Mouse (Mus musculus): Measurements from ENCODE around the gene Ccdc136. TPM values are rescaled to one million over a fixed set of nuclear protein-coding genes. Genes with fewer than 3 reads are reported as not detected.

Gene Ccdc136
- polyA plus RNA-seq, 1 experiment from 2014 or later: 5.6 TPM

DNA sequence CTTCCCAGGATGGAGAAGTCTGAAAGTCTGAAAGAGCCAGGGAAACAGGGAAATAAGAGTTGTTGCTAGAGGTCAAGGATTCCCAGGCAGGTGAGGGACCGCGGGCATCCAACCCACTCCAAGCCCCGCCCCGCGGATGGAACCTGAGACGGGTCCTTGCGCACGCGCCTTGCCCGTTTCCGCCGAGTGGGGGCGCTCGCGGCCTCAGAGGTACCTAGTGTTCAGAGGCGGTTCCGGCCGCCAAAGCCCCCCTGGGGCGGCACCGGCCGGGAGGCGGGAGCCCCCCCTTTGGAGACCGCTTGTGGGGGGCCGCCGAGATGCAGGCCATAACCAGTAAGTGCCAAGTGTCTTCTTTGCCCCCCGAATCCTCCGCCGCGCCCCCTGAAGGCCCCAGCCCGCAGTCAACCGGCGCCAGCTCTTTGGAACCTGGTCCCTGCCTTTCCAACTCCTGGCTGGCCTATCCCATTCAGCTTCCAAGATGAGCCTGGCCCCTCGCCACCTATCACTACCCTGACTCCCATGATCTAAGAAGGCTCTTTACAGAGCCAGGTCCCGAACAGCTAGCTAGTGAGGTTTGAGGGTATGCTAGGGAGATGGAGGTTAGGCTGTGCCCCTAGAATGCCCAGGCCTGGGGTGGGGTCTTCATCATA lies 6.7 kb downstream of the Ccdc136 start:
- DNase-seq (ENCODE audit: low spot score): peak; percentile 43
- Histone ChIP-seq H3K4me3 (ENCODE audit: low read depth, low read length) (no peak overlapping the region), H3K36me3 (ENCODE audit: control insufficient read depth, insufficient read depth, low read length) (no peaks in the 10 kb centered on the region), H3K4me2 (peak overlapping the region; percentile 48), H3K27me3 (replicated peaks; ENCODE audit: control insufficient read depth, insufficient read depth, low read length) (peaks cover 29% of the 10 kb centered on the region), H3K9me3 (ENCODE audit: control insufficient read depth, low read length) (no peaks in the 10 kb centered on the region), H3K4me1 (replicated peaks; ENCODE audit: control insufficient read depth, insufficient read depth, low read length) (0 out of 2 replicates have a peak, but pooled peaks cover 2% of the 10 kb centered on the region), H3K27ac (ENCODE audit: low read depth, low read length) (no peak overlapping the region), H3K9ac (ENCODE audit: low read depth, low read length) (no peak overlapping the region)
- WGBS: 9% methylated on average over 34 of the region's 34 CpGs
- ATAC-seq (replicated peaks; ENCODE audit: low FRiP score): no peak

DNA sequence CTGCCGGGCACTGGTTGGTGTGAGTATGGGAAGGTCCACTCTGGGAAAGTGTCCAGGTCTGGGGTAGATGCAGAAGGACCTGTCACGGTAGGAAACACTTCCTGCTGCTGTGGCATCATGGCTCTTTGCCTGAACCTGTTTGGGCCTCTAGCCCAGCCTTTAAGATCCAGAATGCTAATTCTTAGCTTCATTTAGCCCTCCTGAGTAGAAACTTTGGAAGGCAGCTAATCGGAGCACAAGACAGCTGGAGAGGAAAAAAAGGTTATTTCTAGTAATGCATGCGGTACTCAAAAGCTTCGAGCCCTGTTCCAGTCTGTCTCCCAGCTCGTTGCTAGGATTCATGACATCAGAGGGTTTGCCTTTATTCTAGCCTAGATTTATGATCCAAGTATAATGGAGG lies 10.3 kb downstream of the Ccdc136 start:
- Histone ChIP-seq H3K27me3 (replicated peaks; ENCODE audit: control insufficient read depth, insufficient read depth, low read length) (peaks cover 12% of the 10 kb centered on the region), H3K9ac (ENCODE audit: low read depth, low read length) (no peak overlapping the region), H3K9me3 (ENCODE audit: control insufficient read depth, low read length) (no peaks in the 10 kb centered on the region), H3K4me3 (ENCODE audit: low read depth, low read length) (no peak overlapping the region), H3K4me1 (replicated peaks; ENCODE audit: control insufficient read depth, insufficient read depth, low read length) (0 out of 2 replicates have a peak, but pooled peaks cover 2% of the 10 kb centered on the region), H3K36me3 (ENCODE audit: control insufficient read depth, insufficient read depth, low read length) (no peaks in the 10 kb centered on the region), H3K4me2 (no peak overlapping the region), H3K27ac (ENCODE audit: low read depth, low read length) (no peak overlapping the region)
- DNase-seq (ENCODE audit: low spot score) (no peak), ATAC-seq (replicated peaks; ENCODE audit: low FRiP score) (no peak)
- 79% methylated on average over 6 of the region's 6 CpGs for WGBS

DNA sequence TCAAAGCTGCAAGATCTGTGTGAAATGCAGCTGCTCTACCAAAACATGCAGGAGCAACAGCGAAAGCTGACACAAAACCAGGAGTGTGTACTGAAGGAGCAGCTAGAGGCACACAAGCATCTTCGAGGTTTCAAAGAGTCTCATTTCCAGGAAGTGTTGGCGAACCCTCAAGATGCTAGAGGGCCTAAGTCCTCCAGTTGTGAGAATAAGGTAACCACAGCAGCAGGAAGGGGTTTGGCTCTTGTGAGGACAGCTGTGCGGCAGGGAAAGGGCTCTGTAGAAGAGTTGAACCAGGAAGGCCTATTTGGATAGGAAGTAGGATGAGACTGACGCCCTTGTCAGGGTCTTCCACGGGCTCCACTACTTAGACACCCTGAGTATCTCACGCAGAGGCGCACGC lies 19.3 kb downstream of the Ccdc136 start:
- ATAC-seq (replicated peaks; ENCODE audit: low FRiP score) (no peak), DNase-seq (ENCODE audit: low spot score) (no peak)
- Histone ChIP-seq H3K4me3 (ENCODE audit: low read depth, low read length) (no peak overlapping the region), H3K9ac (ENCODE audit: low read depth, low read length) (no peak overlapping the region), H3K9me3 (ENCODE audit: control insufficient read depth, low read length) (no peaks in the 10 kb centered on the region), H3K27ac (ENCODE audit: low read depth, low read length) (no peak overlapping the region), H3K36me3 (ENCODE audit: control insufficient read depth, insufficient read depth, low read length) (no peaks in the 10 kb centered on the region), H3K27me3 (replicated peaks; ENCODE audit: control insufficient read depth, insufficient read depth, low read length) (0 out of 2 replicates have a peak, but pooled peaks cover 3% of the 10 kb centered on the region), H3K4me2 (no peak overlapping the region), H3K4me1 (replicated peaks; ENCODE audit: control insufficient read depth, insufficient read depth, low read length) (no peaks in the 10 kb centered on the region)
- WGBS: 62% methylated on average over 9 of the region's 9 CpGs

DNA sequence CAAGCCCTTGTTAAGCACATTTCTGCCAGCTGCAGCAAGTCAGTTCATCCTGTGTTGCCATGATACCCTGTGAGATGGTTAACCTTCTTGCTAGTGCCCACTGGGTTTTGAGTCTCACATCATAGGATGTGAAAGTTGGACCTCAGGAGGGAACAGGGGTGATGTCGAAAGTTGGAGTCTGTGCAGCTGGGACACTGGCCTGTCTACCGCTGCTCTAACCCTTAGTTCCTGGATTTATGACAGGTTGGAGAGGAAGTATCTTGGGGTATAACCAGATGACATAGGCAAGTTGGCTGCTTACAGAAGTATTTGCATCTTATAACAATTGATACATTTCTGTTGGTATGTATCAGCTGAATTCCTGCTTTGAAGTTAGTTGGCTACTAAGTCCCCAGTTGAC lies 24.5 kb downstream of the Ccdc136 start:
- Histone ChIP-seq H3K4me1 (replicated peaks; ENCODE audit: control insufficient read depth, insufficient read depth, low read length) (no peaks in the 10 kb centered on the region), H3K36me3 (ENCODE audit: control insufficient read depth, insufficient read depth, low read length) (no peaks in the 10 kb centered on the region), H3K4me3 (ENCODE audit: low read depth, low read length) (no peak overlapping the region), H3K27ac (ENCODE audit: low read depth, low read length) (no peak overlapping the region), H3K9me3 (ENCODE audit: control insufficient read depth, low read length) (no peaks in the 10 kb centered on the region), H3K27me3 (replicated peaks; ENCODE audit: control insufficient read depth, insufficient read depth, low read length) (0 out of 2 replicates have a peak, but pooled peaks cover 3% of the 10 kb centered on the region), H3K9ac (ENCODE audit: low read depth, low read length) (no peak overlapping the region), H3K4me2 (no peak overlapping the region)
- ATAC-seq (replicated peaks; ENCODE audit: low FRiP score) (no peak), DNase-seq (ENCODE audit: low spot score) (no peak)
- 75% methylated on average over 2 of the region's 2 CpGs for WGBS

DNA sequence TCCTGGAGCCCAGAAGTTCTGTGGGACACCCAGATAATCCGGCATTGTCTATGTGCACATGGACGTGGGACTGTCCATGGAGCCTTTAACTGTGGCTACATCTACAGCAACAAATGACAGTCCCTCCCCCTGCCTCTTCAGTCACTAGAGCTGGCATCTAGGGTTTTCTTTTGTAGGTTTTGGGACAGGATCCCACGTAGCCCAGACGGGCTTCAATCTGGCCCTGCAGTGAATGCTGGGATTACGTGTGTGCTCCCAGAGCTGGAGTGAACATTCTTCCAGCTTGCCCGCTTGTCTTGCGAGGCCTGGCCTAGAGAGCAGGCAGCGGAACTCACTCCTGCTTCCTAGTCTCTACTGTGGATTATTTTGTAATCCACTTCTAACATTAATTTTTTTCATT lies 29.0 kb downstream of the Ccdc136 start:
- Histone ChIP-seq H3K9me3 (ENCODE audit: control insufficient read depth, low read length) (no peaks in the 10 kb centered on the region), H3K27ac (ENCODE audit: low read depth, low read length) (no peak overlapping the region), H3K36me3 (ENCODE audit: control insufficient read depth, insufficient read depth, low read length) (no peaks in the 10 kb centered on the region), H3K4me1 (replicated peaks; ENCODE audit: control insufficient read depth, insufficient read depth, low read length) (no peaks in the 10 kb centered on the region), H3K4me2 (no peak overlapping the region), H3K27me3 (replicated peaks; ENCODE audit: control insufficient read depth, insufficient read depth, low read length) (no peaks in the 10 kb centered on the region), H3K9ac (ENCODE audit: low read depth, low read length) (no peak overlapping the region), H3K4me3 (ENCODE audit: low read depth, low read length) (no peak overlapping the region)
- no peak for DNase-seq (ENCODE audit: low spot score)
- ATAC-seq (replicated peaks; ENCODE audit: low FRiP score): no peak
- 87% methylated on average over 8 of the region's 8 CpGs for WGBS

DNA sequence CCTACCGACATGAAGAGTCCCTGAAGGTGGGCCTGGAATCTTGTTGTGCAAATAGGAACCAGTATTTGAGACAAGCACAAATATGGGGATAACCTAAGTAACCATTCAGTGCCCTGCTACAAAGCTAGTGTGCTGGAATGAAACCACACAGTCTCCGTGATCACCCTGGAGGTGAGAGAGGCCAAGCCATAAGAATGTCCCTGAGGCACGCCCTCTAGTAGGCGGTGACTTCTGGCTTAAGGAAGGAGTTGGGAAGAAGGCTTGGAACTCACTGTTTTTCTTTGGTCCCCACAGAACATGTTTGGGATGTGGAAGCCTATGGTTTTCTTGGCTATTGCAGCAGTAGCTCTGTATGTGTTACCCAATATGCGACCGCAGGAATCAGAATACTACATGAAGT lies 30.2 kb downstream of the Ccdc136 start:
- Histone ChIP-seq H3K27me3 (replicated peaks; ENCODE audit: control insufficient read depth, insufficient read depth, low read length) (peaks cover 5% of the 10 kb centered on the region), H3K36me3 (ENCODE audit: control insufficient read depth, insufficient read depth, low read length) (no peaks in the 10 kb centered on the region), H3K4me2 (no peak overlapping the region), H3K9ac (ENCODE audit: low read depth, low read length) (no peak overlapping the region), H3K4me3 (ENCODE audit: low read depth, low read length) (no peak overlapping the region), H3K4me1 (replicated peaks; ENCODE audit: control insufficient read depth, insufficient read depth, low read length) (no peaks in the 10 kb centered on the region), H3K27ac (ENCODE audit: low read depth, low read length) (no peak overlapping the region), H3K9me3 (ENCODE audit: control insufficient read depth, low read length) (no peaks in the 10 kb centered on the region)
- WGBS: 70% methylated on average over 6 of the region's 6 CpGs
- ATAC-seq (replicated peaks; ENCODE audit: low FRiP score): no peak
- DNase-seq (ENCODE audit: low spot score): no peak

DNA sequence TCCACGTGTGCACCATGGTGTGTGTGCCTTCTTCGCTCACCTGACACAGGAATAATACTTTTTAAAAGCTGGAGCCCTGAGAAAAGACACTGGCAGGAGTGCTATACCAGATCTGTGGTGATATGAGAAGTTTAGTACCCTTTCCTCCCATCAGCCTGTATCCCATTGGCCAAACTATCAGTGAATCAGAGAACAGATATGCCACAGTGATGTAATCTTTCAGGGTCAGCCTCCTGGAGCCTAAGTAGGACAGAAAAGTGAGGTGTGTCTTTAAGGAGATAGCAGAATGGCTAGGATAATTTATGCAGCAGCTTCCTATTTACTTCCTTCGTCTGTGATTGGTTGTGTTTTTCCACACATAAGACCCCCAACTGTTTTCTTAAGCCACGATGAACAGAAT lies 32.1 kb downstream of the Ccdc136 start:
- DNase-seq (ENCODE audit: low spot score) (no peak), ATAC-seq (replicated peaks; ENCODE audit: low FRiP score) (no peak)
- Histone ChIP-seq H3K36me3 (ENCODE audit: control insufficient read depth, insufficient read depth, low read length) (no peaks in the 10 kb centered on the region), H3K9me3 (ENCODE audit: control insufficient read depth, low read length) (no peaks in the 10 kb centered on the region), H3K9ac (ENCODE audit: low read depth, low read length) (no peak overlapping the region), H3K27ac (ENCODE audit: low read depth, low read length) (no peak overlapping the region), H3K4me1 (replicated peaks; ENCODE audit: control insufficient read depth, insufficient read depth, low read length) (peaks cover 3% of the 10 kb centered on the region), H3K4me2 (no peak overlapping the region), H3K27me3 (replicated peaks; ENCODE audit: control insufficient read depth, insufficient read depth, low read length) (peaks cover 23% of the 10 kb centered on the region), H3K4me3 (ENCODE audit: low read depth, low read length) (no peak overlapping the region)
- 58% methylated on average over 4 of the region's 4 CpGs for WGBS

DNA sequence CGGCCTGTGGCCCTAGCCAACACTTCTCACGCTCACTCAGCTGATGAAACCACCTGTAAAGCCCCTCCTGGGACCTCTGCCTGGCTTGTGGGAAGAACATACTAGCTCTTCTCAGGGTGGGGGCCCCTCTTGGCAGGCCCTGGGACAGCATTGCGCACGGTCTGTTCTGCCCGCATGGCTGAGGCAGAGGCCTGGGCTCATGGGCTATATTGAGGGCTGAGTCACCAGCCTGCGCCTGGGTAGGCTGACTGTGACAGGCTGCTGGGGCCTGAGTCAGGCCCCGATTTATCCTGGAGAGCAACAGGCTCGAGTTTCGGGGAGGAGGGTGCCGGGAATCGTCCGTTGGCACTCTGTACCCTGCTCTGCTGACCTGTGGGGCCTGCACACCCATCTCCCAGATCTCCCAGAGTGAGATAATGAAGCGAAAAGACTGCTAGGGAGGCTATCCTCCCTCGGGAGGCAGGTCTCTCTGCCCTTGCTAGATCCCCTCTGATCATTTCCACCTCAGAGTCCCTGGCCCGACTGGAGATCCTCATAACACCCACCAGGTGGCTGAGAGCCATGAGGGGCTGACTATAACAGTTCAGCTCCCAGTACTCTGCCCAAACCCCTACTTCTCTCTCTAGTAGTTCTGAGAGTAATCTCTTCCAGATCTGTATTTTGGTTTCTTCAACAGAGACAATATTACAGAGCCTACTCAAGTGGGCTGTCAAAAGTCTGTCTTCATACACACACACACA lies 34.7 kb downstream of the Ccdc136 start:
- 49% methylated on average over 15 of the region's 15 CpGs for WGBS
- DNase-seq (ENCODE audit: low spot score) (no peak), ATAC-seq (replicated peaks; ENCODE audit: low FRiP score) (no peak)
- Histone ChIP-seq H3K9ac (ENCODE audit: low read depth, low read length) (no peak overlapping the region), H3K4me2 (no peak overlapping the region), H3K4me3 (ENCODE audit: low read depth, low read length) (no peak overlapping the region), H3K4me1 (replicated peaks; ENCODE audit: control insufficient read depth, insufficient read depth, low read length) (peaks cover 13% of the 10 kb centered on the region), H3K27ac (ENCODE audit: low read depth, low read length) (no peak overlapping the region), H3K27me3 (replicated peaks; ENCODE audit: control insufficient read depth, insufficient read depth, low read length) (peaks cover 46% of the 10 kb centered on the region), H3K36me3 (ENCODE audit: control insufficient read depth, insufficient read depth, low read length) (no peaks in the 10 kb centered on the region), H3K9me3 (ENCODE audit: control insufficient read depth, low read length) (no peaks in the 10 kb centered on the region)

DNA sequence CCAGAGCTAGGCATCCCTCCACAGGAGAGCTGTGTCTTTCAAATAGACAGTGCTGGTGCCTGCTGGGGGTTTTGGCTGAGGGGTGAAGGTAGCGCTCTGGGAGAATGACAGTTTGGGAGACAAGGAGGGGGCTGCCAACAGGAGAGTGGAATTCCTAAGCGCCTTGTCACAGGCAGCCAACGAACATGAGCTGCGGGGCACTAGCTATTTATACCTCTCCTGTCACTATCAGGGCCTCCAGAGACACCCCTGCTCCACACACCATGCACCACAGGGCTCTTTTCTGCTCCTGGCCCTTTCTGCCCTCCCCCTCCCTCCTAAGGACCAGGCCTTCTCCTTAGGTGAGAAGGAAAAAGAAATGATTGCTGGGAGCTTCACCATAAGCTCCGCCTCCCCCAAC lies 35.4 kb downstream of the Ccdc136 start:
- H3K9ac ChIP-seq (ENCODE audit: low read depth, low read length): no peak overlapping the region
- 30% methylated on average over 5 of the region's 5 CpGs for WGBS
- H3K27me3 ChIP-seq (replicated peaks; ENCODE audit: control insufficient read depth, insufficient read depth, low read length): peaks cover 49% of the 10 kb centered on the region

More for the DNA sequence above, 35.4 kb downstream of the Ccdc136 start:
- DNase-seq (ENCODE audit: low spot score): no peak
- no peak for ATAC-seq (replicated peaks; ENCODE audit: low FRiP score)
- Histone ChIP-seq H3K4me1 (replicated peaks; ENCODE audit: control insufficient read depth, insufficient read depth, low read length) (peaks cover 13% of the 10 kb centered on the region), H3K4me3 (ENCODE audit: low read depth, low read length) (no peak overlapping the region), H3K9me3 (ENCODE audit: control insufficient read depth, low read length) (no peaks in the 10 kb centered on the region), H3K36me3 (ENCODE audit: control insufficient read depth, insufficient read depth, low read length) (no peaks in the 10 kb centered on the region), H3K4me2 (no peak overlapping the region), H3K27ac (ENCODE audit: low read depth, low read length) (no peak overlapping the region)
